Mouse (Mus musculus): ENCODE data around the gene Dxo.

GRCm38 (mm10) chr17:34862416-34863081, 25.7 kb downstream of the Dxo start, which contains the start of gene Cfb:
- TF ChIP-seq UBTF (IDR thresholded peaks at IDR 0.05; ENCODE audit: low read depth, low read length) (no peak), CTCF (conservative IDR thresholded peaks at IDR 0.05 in 1 of 2, IDR thresholded peaks at IDR 0.05 in 1 of 2; ENCODE audit: low read depth in 2 of 2, low read length in 2 of 2) (no peak), ZMIZ1 (IDR thresholded peaks at IDR 0.05; ENCODE audit: low read depth, low read length) (no peak), POLR2A (IDR thresholded peaks at IDR 0.05; ENCODE audit: low read depth, low read length) (no peak), HCFC1 (IDR thresholded peaks at IDR 0.05; ENCODE audit: low read depth, low read length) (no peak), USF1 (IDR thresholded peaks at IDR 0.05; ENCODE audit: low read depth, low read length) (no peak), PAX5 (IDR thresholded peaks at IDR 0.05; ENCODE audit: low read length) (no peak)

All from CH12.LX (cell line).